Mouse (Mus musculus): ENCODE measurements around the gene Myh7. TPM values are rescaled to one million over a fixed set of nuclear protein-coding genes. Genes with fewer than 3 reads are reported as not detected.
"Not testable (repeated sequence)": the region's sequence is repeated elsewhere in the genome, so short reads cannot be mapped to it uniquely, and the experiment has no call there.

The Myh7 gene
- polyA plus RNA-seq (2015; fragmentation: Nextera tagmentation; extraction: Ambion mirVana) = 6.5 and 6.7 TPM in 2 replicates

DNA sequence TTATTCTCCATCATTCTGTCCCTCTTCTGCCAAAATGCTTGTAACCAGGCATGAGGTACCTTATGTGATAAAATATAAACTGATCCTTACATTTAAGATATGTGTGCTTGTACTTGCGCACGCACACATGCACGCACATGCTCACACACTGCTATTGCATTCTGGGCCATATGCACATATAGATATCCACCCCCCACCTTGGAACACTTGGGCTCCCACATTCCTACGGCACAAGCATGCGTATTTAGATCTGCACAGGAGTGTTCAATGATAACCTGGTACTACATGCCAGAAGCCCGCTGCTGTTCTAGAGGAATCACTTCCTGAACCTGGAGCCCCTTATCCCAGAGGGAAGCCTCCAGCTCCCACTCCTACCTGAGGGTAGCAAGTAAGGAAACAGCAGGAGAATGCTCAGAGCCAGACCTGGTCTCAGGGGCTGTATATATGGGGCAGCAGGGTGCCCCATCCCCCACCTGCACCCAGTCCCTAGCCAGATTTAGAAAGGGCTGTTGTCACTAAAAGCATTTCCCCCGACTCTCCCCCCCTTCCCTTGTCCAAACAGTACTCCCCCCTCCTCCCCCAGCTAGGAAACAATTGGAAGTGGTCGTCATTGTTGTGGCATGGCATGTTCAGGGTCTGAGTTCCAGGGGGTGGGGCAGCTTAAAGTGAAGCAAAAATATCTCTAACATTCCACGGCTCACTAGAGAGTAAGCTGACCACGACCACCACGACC is at the start of gene Myh7:
Myh7 (minus strand) TSS at position 491 of the 733 bp plus-strand sequence.
- H3K4me1 ChIP-seq = peaks cover 27% of the 10 kb centered on the region
- no peak within 1 kb of the TSS for H3K4me3 ChIP-seq
- H3K9ac ChIP-seq (replicated peaks) = peak within 1 kb of the TSS; percentile 34
- H3K27me3 ChIP-seq = no peaks in the 10 kb centered on the region
- peak within 1 kb of the TSS; percentile 92 for H3K27ac ChIP-seq (replicated peaks)
- 53% methylated on average over 11 of the region's 11 CpGs for WGBS
- H3K4me2 ChIP-seq (replicated peaks) = peak within 1 kb of the TSS; percentile 6
- no peaks in the 10 kb centered on the region for H3K9me3 ChIP-seq
- ATAC-seq (replicated peaks) = no peak
- H3K36me3 ChIP-seq = no peaks in the 10 kb centered on the region

DNA sequence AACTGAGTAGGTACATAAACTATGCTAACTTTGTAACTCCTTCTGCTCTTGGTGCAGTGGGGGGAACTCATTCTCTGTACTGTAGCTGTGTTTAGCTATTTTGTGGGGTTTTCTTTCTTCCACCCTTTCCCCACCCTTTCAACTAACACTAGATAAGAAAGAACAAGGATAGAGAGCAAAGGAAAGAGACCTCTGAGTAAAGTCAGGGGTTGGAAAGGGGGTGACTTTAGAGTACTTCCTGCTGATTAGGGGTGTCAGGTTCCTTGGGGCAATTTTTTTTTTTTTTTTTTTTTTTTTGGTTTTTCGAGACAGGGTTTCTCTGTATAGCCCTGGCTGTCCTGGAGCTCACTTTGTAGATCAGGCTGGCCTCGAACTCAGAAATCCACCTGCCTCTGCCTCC is 49.3 kb upstream of the Myh7 start:
- ATAC-seq (replicated peaks); H3K9me3 ChIP-seq: not testable (repeated sequence)

DNA sequence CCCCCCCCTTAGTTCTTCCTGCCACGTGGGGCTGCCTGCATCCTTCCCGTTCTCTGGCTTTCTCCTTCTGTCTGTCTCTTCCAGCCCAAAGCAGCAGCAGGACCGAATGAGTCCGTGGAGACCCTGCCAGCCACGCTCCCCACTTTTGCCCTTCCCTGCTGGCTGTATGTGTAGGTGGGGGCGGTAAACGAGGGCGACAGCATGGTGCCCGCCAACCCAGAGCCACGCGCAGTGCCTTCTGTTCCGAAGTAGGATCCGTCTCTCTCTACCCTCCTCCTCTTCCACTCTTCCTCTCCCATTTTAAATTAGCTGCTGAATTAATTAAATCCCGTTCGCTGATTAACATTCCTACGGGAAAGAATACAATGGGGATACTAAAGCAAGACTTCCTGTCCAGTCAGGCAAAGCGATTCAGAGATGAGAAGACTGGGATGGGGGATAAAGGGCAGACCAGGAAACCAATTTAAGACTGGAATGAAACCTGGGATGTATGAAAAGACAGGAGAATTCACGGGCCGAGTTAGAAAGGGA is 38.3 kb upstream of the Myh7 start:
- H3K4me2 ChIP-seq (replicated peaks) = peak overlapping the region; percentile 44
- peak; percentile 61 for ATAC-seq (replicated peaks)
- H3K36me3 ChIP-seq = no peaks in the 10 kb centered on the region
- 3% methylated on average over 19 of the region's 19 CpGs for WGBS
- peak overlapping the region; percentile 87 for H3K27ac ChIP-seq (replicated peaks)
- H3K9me3 ChIP-seq = no peaks in the 10 kb centered on the region
- H3K4me3 ChIP-seq = peak overlapping the region; percentile 18
- no peaks in the 10 kb centered on the region for H3K27me3 ChIP-seq
- H3K9ac ChIP-seq (replicated peaks) = peak overlapping the region; percentile 46
- H3K4me1 ChIP-seq = peaks cover 43% of the 10 kb centered on the region

More for the DNA sequence above, 49.3 kb upstream of the Myh7 start:
- H3K4me1 ChIP-seq; H3K9ac ChIP-seq (replicated peaks); H3K27me3 ChIP-seq; H3K27ac ChIP-seq (replicated peaks); H3K36me3 ChIP-seq; H3K4me2 ChIP-seq (replicated peaks); H3K4me3 ChIP-seq: not testable (repeated sequence)
- WGBS = 100% methylated on average over 1 of the region's 2 CpGs

DNA sequence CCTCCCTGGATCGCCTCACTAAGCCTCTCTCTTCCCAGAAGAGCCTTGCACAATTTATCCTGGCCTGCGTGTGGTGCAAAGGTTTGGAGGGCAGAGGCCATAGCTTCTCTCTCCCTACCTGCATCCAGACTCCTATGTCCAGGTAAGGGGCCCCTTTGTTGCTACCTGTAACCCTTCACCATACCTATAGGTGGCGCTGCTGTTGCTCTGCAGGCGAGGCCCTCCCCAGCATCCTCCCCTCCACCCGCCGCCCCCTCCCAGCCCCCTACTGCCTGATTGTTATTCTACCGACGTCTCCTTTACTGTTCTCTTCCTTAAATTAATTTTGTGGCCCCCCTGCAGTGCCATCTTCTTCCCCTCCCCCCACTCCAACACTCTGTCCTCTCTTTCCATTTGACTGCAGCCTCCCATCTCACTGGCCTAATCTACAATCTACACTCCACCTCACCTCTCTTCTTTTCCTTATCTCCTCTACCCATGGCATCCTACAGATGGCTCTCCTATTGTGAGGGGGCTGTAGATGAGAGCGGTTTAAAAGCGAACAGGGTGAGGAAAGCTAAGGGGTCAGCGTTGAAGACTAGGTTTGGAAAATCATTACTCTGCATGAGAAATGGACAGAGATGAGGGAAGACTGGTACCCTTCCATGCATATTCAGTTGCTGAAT is 34.7 kb upstream of the Myh7 start:
- 4% methylated on average over 11 of the region's 11 CpGs for WGBS
- Histone ChIP-seq H3K27ac (replicated peaks) (peak overlapping the region; percentile 94), H3K9ac (replicated peaks) (no peak overlapping the region), H3K9me3 (no peaks in the 10 kb centered on the region), H3K4me3 (no peak overlapping the region), H3K27me3 (no peaks in the 10 kb centered on the region), H3K4me2 (replicated peaks) (peak overlapping the region; percentile 12), H3K36me3 (0 out of 2 replicates have a peak, but pooled peaks cover 9% of the 10 kb centered on the region), H3K4me1 (peaks cover 54% of the 10 kb centered on the region)
- ATAC-seq (replicated peaks) = peak; percentile 24; the same call in 1 of the 2 replicates

DNA sequence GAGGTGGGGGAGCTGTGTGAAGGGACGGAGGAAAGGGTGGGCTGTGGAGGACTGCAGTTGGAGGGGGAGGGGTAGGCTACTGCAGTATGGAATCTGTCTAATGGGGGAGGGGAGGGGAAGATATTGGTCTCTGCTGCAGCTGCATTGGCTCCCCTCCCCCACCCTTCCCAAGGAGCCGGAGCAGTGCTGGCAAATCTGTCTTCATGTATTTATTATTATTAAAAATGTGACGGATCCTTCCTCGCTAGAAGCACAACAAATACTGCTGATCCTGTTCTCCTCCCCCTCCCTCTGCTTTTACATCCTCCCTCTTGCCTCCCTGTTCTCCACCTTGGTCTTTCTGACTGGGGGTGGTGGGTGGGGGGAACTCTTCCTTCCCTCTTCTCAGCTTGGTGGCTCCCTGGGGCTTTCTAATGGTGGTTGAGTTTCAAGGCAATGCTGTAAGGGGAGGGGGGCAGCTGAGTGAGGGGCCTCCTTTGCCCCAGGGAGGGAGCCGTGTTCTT is 34.0 kb upstream of the Myh7 start:
- H3K27me3 ChIP-seq = no peaks in the 10 kb centered on the region
- peak overlapping the region; percentile 12 for H3K4me2 ChIP-seq (replicated peaks)
- 2% methylated on average over 5 of the region's 5 CpGs for WGBS
- no peak overlapping the region for H3K4me3 ChIP-seq
- peaks cover 15% of the 10 kb centered on the region; the same call in 1 of the 2 replicates for H3K36me3 ChIP-seq
- H3K27ac ChIP-seq (replicated peaks) = peak overlapping the region; percentile 94
- peak; percentile 55 for ATAC-seq (replicated peaks)
- H3K4me1 ChIP-seq = peaks cover 52% of the 10 kb centered on the region
- H3K9ac ChIP-seq (replicated peaks) = 0 out of 2 replicates have a peak overlapping the region, but pooled peaks have one; percentile 26
- H3K9me3 ChIP-seq = no peaks in the 10 kb centered on the region

DNA sequence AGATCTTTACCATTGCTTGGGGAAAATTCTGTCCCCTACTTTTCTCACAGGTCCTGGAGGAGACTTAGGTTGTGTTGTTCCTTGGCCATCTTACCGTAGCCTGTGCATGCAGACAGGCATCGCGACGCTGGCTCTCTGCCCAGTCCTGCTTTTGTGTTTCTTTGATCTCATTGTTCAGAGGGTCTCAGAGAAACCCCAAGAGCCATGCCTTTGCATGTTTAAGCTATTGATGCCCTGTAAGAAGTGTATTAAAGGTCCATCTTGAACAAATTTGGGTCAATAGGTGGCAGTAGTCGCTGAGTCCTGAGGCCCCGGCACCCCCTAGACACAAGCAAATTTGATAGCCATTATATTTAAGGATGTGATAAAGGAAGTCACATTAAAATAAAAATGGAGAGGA is 33.2 kb upstream of the Myh7 start:
- peak; percentile 26 for ATAC-seq (replicated peaks)
- Histone ChIP-seq H3K9ac (replicated peaks) (peak overlapping the region; percentile 3; the same call in 1 of the 2 replicates), H3K27me3 (no peaks in the 10 kb centered on the region), H3K9me3 (no peaks in the 10 kb centered on the region), H3K27ac (replicated peaks) (peak overlapping the region; percentile 94), H3K4me2 (replicated peaks) (peak overlapping the region; percentile 9; the same call in 1 of the 2 replicates), H3K4me1 (peaks cover 44% of the 10 kb centered on the region), H3K36me3 (peaks cover 22% of the 10 kb centered on the region), H3K4me3 (no peak overlapping the region)
- WGBS = 1% methylated on average over 6 of the region's 6 CpGs

DNA sequence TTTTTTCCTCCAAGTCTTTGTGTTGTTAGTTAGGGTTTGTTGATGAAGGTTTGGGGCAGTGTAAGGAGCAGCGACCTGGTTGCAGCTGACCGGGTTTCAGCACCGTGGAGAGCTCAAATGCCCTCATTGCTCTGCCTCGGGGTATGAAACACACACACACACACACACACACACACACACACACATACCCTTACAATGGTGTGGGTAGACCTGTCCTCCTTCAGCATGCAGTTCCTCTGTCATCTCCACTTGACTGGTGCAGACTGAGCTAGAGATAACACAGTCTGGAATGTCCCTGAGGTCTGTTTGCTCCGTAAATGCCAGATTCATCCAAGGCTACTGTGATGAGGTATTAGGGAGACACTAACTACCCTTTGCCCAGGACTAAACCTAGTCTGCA is 32.8 kb upstream of the Myh7 start:
- H3K9me3 ChIP-seq = no peaks in the 10 kb centered on the region
- ATAC-seq (replicated peaks) = peak; percentile 10; the same call in 1 of the 2 replicates
- peaks cover 40% of the 10 kb centered on the region for H3K4me1 ChIP-seq
- H3K4me3 ChIP-seq = no peak overlapping the region
- peaks cover 26% of the 10 kb centered on the region for H3K36me3 ChIP-seq
- peak overlapping the region; percentile 3; the same call in 1 of the 2 replicates for H3K9ac ChIP-seq (replicated peaks)
- H3K27me3 ChIP-seq = no peaks in the 10 kb centered on the region
- peak overlapping the region; percentile 9; the same call in 1 of the 2 replicates for H3K4me2 ChIP-seq (replicated peaks)
- whole genome bisulfite sequencing = 10% methylated on average over 5 of the region's 5 CpGs
- H3K27ac ChIP-seq (replicated peaks) = peak overlapping the region; percentile 94

DNA sequence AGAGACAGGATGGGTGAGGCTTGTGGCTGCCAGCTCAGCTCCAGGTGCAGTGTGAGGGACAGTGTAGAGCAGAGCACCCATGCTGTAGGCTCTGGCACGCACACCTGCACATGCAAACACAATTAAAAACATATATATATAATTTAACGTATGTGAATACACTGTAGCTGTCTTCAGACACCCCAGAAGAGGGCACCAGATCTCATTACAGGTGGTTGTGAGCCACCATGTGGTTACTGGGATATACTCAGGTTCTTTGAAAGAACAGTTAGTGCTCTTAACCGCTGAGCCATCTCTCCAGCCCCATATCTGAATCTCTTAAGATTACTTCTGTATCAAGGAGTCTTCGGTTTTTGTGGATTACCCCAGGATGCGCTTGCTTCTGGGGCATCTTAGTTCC is 31.1 kb upstream of the Myh7 start:
- Histone ChIP-seq H3K9ac (replicated peaks) (no peak overlapping the region), H3K9me3 (no peaks in the 10 kb centered on the region), H3K27me3 (no peaks in the 10 kb centered on the region), H3K4me1 (peaks cover 34% of the 10 kb centered on the region), H3K27ac (replicated peaks) (no peak overlapping the region), H3K4me3 (no peak overlapping the region), H3K36me3 (peaks cover 43% of the 10 kb centered on the region), H3K4me2 (replicated peaks) (no peak overlapping the region)
- 79% methylated on average over 5 of the region's 5 CpGs for WGBS
- ATAC-seq (replicated peaks) = no peak

DNA sequence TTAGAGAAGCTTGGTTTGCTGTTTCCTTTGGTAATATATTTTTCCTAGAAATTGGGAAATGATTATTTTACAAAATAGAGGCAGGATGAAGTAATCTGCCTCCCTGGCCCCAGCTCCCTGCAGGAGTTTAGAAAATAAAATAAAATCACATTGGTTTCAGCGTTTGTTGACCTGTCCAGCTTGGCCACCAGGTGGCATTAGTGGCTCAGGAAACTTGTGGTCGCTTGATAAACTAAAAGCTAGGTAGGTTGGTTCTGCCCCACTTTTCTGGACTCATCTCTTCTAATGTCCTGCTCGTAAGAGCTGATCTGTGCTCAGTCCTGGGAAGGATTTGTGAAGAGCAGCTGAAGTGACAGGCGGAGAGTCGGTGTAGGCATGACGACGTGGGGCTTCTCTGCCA is 29.8 kb upstream of the Myh7 start:
- no peak overlapping the region for H3K4me3 ChIP-seq
- H3K4me2 ChIP-seq (replicated peaks) = no peak overlapping the region
- H3K27me3 ChIP-seq = no peaks in the 10 kb centered on the region
- H3K9ac ChIP-seq (replicated peaks) = no peak overlapping the region
- peaks cover 47% of the 10 kb centered on the region for H3K36me3 ChIP-seq
- ATAC-seq (replicated peaks) = 0 out of 2 replicates have a peak, but pooled peaks have one; percentile 16
- no peaks in the 10 kb centered on the region for H3K9me3 ChIP-seq
- peaks cover 25% of the 10 kb centered on the region for H3K4me1 ChIP-seq
- WGBS = 57% methylated on average over 7 of the region's 7 CpGs
- H3K27ac ChIP-seq (replicated peaks) = no peak overlapping the region

DNA sequence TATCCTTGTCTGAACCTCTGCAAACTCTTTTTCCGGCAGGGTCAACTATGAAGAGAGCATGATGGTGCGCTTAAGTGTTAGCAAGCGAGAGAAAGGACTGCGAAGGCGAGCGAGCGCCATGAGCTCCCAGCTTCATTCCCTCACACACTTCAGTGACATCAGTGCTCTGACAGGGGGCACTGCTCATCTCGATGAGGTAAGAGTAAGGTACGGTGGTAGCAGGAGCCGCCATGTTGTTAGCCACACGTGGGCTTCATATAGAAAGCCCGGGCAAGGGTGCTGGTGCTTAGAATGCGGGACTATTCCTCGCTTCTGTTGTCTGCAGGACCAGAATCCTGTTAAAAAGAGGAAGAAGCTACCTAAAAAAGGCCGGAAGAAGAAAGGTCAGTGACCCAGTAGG is 28.6 kb upstream of the Myh7 start:
- Histone ChIP-seq H3K27me3 (no peaks in the 10 kb centered on the region), H3K9me3 (no peaks in the 10 kb centered on the region), H3K4me3 (no peak overlapping the region), H3K36me3 (peaks cover 47% of the 10 kb centered on the region), H3K4me2 (replicated peaks) (no peak overlapping the region), H3K4me1 (peaks cover 13% of the 10 kb centered on the region), H3K9ac (replicated peaks) (no peak overlapping the region), H3K27ac (replicated peaks) (no peak overlapping the region)
- ATAC-seq (replicated peaks) = no peak
- WGBS = 90% methylated on average over 15 of the region's 15 CpGs

DNA sequence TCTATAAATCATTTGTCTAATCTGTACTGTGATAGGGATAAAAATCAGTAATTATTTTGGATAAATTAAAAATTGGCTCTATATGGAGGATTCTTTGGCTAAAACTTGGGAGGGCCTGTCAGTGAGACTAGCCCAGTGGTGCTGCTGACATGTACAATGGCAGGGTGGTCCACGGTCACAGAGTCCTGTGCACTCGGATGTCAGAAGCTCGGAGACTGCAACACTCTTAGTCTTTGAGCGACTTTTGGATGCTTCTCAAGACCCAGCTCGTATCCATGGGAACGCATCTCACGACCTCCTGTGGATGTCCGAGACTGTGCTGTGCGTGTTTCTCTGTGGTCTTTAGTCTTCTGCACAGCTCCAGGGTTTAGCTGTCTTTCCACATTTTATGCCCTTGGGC is 26.0 kb upstream of the Myh7 start:
- peaks cover 50% of the 10 kb centered on the region for H3K36me3 ChIP-seq
- H3K4me3 ChIP-seq = no peak overlapping the region
- 71% methylated on average over 9 of the region's 9 CpGs for WGBS
- H3K4me2 ChIP-seq (replicated peaks) = no peak overlapping the region
- ATAC-seq (replicated peaks) = no peak
- no peak overlapping the region for H3K9ac ChIP-seq (replicated peaks)
- H3K9me3 ChIP-seq = no peaks in the 10 kb centered on the region
- peaks cover 16% of the 10 kb centered on the region for H3K4me1 ChIP-seq
- no peaks in the 10 kb centered on the region for H3K27me3 ChIP-seq
- no peak overlapping the region for H3K27ac ChIP-seq (replicated peaks)

DNA sequence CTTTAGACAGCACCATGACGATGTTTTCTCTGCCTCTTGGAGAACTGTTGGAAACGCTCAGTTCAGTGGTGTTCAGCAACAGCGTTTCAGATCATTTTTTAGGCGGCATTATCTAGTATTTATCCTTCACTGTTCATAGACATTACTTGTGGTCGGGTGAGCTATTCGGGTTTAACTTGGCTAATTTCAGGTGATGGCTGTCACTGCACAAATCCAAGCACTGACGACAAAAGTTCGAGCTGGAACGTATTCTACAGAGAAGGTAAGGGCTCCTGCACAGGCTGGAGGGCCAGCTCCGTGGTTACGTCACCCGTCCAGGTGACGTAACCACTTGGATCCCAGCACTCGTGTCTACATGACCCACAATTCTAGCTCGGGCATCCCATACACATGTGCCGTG is 22.4 kb upstream of the Myh7 start:
- H3K27me3 ChIP-seq = no peaks in the 10 kb centered on the region
- no peak for ATAC-seq (replicated peaks)
- H3K4me2 ChIP-seq (replicated peaks) = no peak overlapping the region
- peaks cover 19% of the 10 kb centered on the region for H3K4me1 ChIP-seq
- H3K9me3 ChIP-seq = no peaks in the 10 kb centered on the region
- WGBS = 93% methylated on average over 16 of the region's 16 CpGs
- H3K27ac ChIP-seq (replicated peaks) = no peak overlapping the region
- H3K4me3 ChIP-seq = no peak overlapping the region
- peaks cover 22% of the 10 kb centered on the region for H3K36me3 ChIP-seq
- 0 out of 2 replicates have a peak overlapping the region, but pooled peaks have one; percentile 7 for H3K9ac ChIP-seq (replicated peaks)
